Mouse (Mus musculus): ENCODE data around the gene Gnao1. TPM values are rescaled to one million over a fixed set of nuclear protein-coding genes. Genes with fewer than 3 reads are reported as not detected.

Gene Gnao1
- polyA plus RNA-seq, 1 experiment = 37.5 TPM

DNA sequence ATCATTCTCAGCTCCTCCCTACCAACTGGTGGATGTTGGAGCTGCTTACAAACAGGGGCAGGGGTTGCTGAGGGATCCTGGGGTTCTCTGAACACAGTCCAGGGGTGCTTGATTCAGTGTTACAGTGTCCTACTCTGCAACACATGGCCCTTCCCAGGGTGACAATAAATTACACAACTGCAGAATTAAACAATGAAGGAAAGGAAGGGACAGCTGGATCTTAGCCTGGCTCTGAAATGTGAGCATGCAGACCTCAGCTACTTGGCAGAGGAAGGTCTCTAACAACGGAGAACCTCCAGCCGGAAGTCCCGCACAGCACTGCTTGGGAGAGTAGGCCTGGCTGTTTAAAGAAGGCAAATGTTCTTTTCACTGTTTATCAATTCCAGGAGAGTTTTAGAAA lies 20.9 kb downstream of the Gnao1 start:
- Histone ChIP-seq H3K4me1 (ENCODE audit: control insufficient read depth, insufficient read depth, insufficient read length, low read length) (peaks cover 15% of the 10 kb centered on the region; the same call in 1 of the 2 replicates), H3K27ac (replicated peaks; ENCODE audit: low read depth, low read length) (peak overlapping the region; percentile 72), H3K4me3 (ENCODE audit: insufficient read depth, low read depth, low read length) (no peak overlapping the region)

DNA sequence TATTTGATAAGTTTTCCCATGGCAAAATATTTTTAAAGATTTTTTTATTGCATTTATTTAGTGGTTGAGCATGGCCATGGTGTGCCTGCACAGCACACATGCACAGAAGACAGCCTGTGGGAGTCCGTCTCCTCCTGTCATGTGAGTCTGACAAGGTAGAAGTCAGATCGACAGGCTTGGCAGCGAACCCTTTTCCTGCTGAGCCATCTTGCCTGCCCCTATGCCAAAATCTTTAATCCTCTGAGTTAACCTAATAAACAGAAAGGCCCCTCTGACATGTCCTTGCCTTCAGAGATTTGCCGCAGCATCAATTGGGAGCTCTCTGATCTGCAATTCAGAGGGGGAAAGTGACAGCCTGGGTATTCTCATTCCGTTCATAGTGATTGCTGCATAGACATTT lies 26.0 kb downstream of the Gnao1 start:
- Histone ChIP-seq H3K4me3 (ENCODE audit: insufficient read depth, low read depth, low read length) (no peak overlapping the region), H3K27ac (replicated peaks; ENCODE audit: low read depth, low read length) (no peak overlapping the region), H3K4me1 (ENCODE audit: control insufficient read depth, insufficient read depth, insufficient read length, low read length) (peaks cover 8% of the 10 kb centered on the region; the same call in 1 of the 2 replicates)

DNA sequence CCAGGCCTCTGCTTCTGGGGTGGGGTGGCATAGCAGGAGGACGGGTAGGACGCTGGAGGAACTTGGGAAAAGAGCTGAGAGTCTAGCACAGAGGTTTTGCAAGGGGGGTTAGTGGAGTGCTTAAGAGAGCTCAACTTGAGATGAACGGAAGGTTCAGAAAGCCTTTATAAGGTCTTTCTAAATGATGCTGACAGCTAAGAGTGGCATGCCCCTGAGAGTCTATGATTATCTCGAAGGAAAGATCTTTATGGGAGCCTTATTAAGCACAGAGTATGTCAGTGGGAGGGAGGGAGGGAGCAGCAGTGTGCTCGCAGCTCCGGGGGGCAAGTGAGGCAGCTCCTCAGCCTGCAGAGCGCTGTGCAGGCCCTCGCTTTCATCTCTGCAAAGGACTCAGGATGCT lies 29.3 kb downstream of the Gnao1 start:
- H3K27ac ChIP-seq (replicated peaks; ENCODE audit: low read depth, low read length) = no peak overlapping the region
- H3K4me3 ChIP-seq (ENCODE audit: insufficient read depth, low read depth, low read length) = no peak overlapping the region
- H3K4me1 ChIP-seq (ENCODE audit: control insufficient read depth, insufficient read depth, insufficient read length, low read length) = peaks cover 5% of the 10 kb centered on the region

DNA sequence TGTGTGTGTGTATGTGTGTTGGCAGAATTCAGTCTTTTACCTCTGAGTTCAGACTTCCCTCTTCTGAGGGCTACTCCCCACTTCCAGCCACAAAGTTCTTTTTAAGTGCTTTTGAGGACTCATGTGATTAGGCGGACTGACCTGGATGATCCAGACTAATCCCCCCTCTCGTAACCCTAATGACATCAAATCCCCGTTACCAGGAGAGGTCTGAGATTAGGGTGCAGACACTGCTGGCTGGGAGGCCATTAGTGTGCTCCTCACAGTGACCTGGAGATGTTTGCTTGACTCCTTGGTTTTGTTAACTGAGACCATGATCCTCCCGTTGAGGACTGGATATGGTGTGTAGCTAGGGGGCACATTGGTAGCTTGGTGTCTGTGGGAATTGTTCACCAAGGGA lies 30.7 kb downstream of the Gnao1 start:
- Histone ChIP-seq H3K4me3 (ENCODE audit: insufficient read depth, low read depth, low read length) (no peak overlapping the region), H3K4me1 (ENCODE audit: control insufficient read depth, insufficient read depth, insufficient read length, low read length) (peaks cover 5% of the 10 kb centered on the region), H3K27ac (replicated peaks; ENCODE audit: low read depth, low read length) (no peak overlapping the region)

DNA sequence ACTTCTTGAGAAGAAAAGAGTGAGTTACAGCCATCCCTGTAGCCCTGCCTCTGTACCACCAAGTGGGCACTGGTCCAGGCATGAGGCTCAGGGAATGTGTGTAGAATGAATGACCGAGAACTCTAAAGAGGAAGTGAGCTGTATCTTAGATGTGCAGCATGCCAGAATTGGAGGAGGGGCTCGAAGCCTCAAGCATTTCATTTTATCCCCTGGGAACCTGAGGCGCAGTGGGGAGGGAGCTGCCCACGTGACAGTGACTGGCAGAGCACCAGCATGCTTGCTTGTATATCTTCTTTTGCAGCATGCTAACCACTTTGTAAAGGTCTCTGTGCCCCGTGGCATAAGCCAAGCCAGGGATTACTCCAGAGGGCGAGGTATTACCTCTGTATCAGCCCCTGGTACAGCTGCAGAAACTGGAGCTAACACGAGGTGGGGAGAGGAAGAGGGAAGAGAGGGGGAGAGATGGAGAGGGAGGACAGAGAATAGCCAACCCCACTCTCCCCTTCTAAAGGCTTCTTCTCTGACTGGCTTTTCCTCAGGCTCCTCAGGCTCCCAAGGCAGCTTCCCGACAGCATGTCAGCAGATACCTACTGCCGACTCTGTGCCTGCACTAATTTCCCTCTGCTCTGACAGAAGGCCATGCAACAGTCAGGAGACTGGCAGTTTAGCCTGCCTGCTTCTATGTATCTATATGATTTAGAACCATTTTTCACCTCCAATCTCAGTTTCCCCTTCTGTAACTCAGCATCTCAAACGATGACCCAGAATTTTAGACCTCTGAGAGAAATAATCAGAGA lies 31.4 kb downstream of the Gnao1 start:
- Histone ChIP-seq H3K4me1 (ENCODE audit: control insufficient read depth, insufficient read depth, insufficient read length, low read length) (peaks cover 5% of the 10 kb centered on the region), H3K4me3 (ENCODE audit: insufficient read depth, low read depth, low read length) (no peak overlapping the region), H3K27ac (replicated peaks; ENCODE audit: low read depth, low read length) (no peak overlapping the region)

DNA sequence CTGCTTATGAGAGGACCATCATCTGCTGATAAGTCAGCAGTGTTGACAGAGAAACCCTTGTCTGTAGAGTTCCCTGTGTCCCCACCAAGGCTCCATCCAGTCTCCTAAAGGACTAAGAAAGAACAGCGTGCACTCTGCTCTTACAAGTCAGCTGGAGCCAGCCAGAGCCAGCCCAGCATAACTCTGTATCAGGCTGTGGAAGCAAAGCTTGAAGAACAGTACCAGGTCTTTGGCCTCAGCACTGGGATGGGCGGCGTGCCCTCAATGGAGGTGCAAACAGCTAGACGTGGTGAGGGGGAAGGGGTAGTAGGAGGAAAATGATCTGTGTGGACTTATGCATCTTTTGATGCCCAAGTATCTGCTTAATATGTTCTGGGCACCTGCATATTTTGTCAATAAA lies 32.8 kb downstream of the Gnao1 start:
- H3K4me1 ChIP-seq (ENCODE audit: control insufficient read depth, insufficient read depth, insufficient read length, low read length) = peaks cover 5% of the 10 kb centered on the region
- no peak overlapping the region for H3K27ac ChIP-seq (replicated peaks; ENCODE audit: low read depth, low read length)
- no peak overlapping the region for H3K4me3 ChIP-seq (ENCODE audit: insufficient read depth, low read depth, low read length)

DNA sequence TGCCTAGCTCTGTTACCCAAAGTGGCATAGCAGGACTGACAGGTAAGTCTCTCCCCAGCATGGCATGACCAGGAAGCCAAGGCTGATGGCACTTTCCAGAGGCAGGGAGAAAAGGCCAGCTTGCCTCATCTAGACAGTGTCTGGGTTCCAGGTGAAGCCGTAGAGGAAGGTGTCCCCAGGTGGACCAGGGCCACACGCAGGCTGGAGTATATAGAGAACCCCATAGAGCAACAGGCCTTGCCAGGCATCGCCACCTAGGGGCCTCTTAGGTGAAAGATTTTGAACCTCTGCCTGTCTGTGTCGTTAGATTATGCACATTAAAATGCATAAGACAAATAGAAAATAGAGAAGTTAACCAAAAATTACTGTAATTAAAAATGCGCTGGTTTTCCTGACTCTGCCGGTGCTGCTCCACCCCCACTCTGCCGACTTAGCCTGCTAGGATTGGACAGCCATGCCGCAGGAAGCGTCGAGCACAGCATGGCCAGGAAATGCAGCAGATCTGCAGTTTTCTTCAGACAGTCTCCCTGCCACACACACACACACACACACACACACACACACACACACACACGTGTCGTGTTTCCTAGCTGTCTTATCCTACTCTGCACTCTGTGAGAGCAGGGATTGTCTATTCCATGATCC lies 34.2 kb downstream of the Gnao1 start:
- Histone ChIP-seq H3K4me1 (ENCODE audit: control insufficient read depth, insufficient read depth, insufficient read length, low read length) (peaks cover 5% of the 10 kb centered on the region), H3K4me3 (ENCODE audit: insufficient read depth, low read depth, low read length) (no peak overlapping the region), H3K27ac (replicated peaks; ENCODE audit: low read depth, low read length) (no peak overlapping the region)

DNA sequence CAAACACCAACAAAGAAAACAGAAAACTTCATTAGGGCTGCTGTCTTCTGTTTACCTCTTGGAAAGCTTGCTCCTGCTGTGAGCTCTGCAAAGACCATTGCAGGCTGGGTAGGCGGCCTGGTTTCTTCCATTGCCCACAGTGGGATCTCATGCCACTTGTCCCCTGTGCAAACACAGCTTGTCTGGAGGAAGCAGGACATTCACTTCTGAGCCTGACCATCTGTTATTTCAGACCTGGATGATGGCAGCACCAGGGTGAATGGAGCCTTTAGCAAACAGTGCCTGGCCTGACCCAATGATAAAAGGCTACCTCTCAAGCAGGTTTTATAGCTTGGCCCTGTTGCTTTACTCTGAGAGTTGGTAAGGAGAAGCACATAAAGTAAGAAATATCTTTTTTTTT lies 35.4 kb downstream of the Gnao1 start:
- peaks cover 5% of the 10 kb centered on the region for H3K4me1 ChIP-seq (ENCODE audit: control insufficient read depth, insufficient read depth, insufficient read length, low read length)
- H3K4me3 ChIP-seq (ENCODE audit: insufficient read depth, low read depth, low read length) = no peak overlapping the region
- H3K27ac ChIP-seq (replicated peaks; ENCODE audit: low read depth, low read length) = no peak overlapping the region

DNA sequence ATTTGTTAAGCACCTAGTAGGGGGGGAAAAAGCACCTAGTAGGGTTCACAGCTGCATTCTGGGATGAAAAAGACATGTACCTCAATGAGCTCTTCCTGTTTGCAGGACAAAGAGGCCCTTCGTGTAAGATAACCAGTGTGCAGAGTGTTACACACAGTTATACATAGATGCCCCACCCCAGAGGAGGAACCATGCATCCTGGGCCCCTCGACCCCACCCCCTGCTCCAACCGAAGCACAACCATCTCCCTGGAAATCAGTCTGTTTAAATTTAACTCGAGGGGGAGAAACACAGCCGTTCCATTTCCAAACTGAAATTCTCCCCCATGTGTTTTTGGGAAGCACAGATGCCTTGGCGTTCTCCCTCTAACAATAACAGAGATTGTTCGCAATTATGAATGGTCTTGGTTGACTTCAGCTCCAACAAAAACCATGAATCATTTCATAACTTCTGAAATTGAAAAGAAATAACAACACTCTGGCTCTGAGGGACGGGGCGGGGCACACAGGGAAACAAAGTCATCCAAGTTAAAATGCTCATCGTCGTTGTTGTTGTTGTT lies 42.4 kb downstream of the Gnao1 start:
- no peak overlapping the region for H3K4me3 ChIP-seq (ENCODE audit: insufficient read depth, low read depth, low read length)
- peaks cover 5% of the 10 kb centered on the region; the same call in 1 of the 2 replicates for H3K4me1 ChIP-seq (ENCODE audit: control insufficient read depth, insufficient read depth, insufficient read length, low read length)
- H3K27ac ChIP-seq (replicated peaks; ENCODE audit: low read depth, low read length) = no peak overlapping the region

DNA sequence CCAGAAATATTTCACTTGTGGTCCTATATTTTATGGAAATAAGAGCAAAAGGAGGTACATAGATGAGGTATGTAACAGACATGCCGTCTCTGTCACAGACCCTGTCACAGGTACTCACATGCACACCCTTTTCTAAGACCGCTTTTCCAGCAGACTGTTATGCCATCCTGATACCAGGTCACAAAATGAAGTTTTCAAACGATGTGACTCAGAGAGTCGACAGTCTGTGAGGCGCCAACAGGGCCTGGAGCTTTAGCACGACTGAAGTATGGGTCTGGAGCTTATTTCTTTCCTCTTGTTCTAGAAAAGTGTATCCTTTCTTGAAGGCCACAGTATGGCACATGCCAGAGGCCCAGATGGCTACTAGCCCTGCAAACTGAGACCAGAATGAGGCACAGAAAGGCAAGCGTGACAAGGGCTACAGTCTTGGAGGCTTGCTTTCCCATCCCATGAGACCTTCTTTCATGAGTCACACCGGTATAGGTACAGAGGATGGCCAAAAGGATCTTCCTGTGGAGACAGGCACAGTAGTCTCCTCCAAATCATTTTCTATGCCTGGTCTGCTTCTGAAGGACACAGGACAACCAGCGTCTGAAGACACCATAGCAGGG lies 43.2 kb downstream of the Gnao1 start:
- Histone ChIP-seq H3K4me3 (ENCODE audit: insufficient read depth, low read depth, low read length) (no peak overlapping the region), H3K27ac (replicated peaks; ENCODE audit: low read depth, low read length) (no peak overlapping the region), H3K4me1 (ENCODE audit: control insufficient read depth, insufficient read depth, insufficient read length, low read length) (peaks cover 5% of the 10 kb centered on the region; the same call in 1 of the 2 replicates)

DNA sequence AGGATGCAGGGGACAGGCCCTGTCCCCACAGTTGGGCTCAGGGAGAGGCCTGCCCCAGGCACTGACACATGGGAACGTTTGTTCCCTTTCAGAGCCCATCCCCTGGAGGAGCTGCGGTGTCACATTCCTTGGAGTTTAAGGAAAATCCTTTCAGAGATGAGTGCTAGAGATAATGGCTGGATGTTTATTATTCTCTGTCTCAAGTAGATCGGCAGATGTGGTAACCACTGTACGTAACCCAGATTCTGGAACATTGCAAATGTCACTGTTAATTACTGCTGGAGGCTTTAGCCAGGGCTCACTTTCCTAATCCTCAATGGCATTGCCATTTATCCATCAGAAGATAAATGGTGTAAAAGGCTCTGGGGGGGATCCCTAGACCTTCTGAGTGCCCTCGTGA lies 44.9 kb downstream of the Gnao1 start:
- Histone ChIP-seq H3K4me1 (ENCODE audit: control insufficient read depth, insufficient read depth, insufficient read length, low read length) (peaks cover 5% of the 10 kb centered on the region; the same call in 1 of the 2 replicates), H3K27ac (replicated peaks; ENCODE audit: low read depth, low read length) (no peak overlapping the region), H3K4me3 (ENCODE audit: insufficient read depth, low read depth, low read length) (no peak overlapping the region)

DNA sequence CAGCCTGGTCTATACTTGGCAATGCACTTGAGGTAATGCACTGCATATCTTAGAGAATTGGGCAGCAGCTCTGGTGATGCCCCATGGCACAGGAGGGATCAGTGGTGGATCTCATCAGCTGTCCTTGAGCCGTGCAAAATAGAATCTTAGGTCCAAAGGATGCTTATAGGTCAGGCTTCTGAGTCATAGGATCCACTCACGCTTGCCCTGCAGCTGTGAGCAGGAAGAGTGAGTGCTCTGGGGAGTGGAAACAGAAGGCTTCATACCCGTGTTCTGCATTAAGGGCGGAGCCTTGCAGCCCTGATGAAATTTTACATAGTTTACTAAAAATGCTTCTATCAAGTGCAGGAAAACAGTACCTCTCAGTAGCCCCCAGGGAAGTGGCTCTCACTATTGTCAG lies 45.5 kb downstream of the Gnao1 start:
- H3K4me1 ChIP-seq (ENCODE audit: control insufficient read depth, insufficient read depth, insufficient read length, low read length) = peaks cover 5% of the 10 kb centered on the region; the same call in 1 of the 2 replicates
- no peak overlapping the region for H3K4me3 ChIP-seq (ENCODE audit: insufficient read depth, low read depth, low read length)
- H3K27ac ChIP-seq (replicated peaks; ENCODE audit: low read depth, low read length) = no peak overlapping the region

DNA sequence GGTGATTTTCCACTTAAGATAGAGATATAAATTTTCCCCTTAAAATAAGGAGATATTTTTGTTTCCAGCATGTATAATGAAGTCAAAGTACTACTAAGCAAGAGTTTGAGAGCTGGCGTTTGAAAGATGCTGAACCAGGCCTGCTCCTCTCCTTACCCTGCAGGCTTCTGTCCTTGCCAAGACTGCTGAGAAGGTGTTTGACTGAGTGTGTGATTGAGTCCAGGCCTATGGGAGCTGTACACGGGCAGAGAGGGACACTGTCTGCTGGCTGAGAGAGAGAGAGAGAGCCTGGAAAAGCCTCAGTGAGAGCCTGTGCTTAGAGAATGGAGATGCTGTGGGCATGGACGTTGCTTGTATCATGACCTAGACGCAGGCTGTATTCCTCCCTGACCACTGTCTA lies 47.4 kb downstream of the Gnao1 start:
- H3K27ac ChIP-seq (replicated peaks; ENCODE audit: low read depth, low read length) = no peak overlapping the region
- H3K4me3 ChIP-seq (ENCODE audit: insufficient read depth, low read depth, low read length) = no peak overlapping the region
- H3K4me1 ChIP-seq (ENCODE audit: control insufficient read depth, insufficient read depth, insufficient read length, low read length) = peaks cover 5% of the 10 kb centered on the region; the same call in 1 of the 2 replicates

DNA sequence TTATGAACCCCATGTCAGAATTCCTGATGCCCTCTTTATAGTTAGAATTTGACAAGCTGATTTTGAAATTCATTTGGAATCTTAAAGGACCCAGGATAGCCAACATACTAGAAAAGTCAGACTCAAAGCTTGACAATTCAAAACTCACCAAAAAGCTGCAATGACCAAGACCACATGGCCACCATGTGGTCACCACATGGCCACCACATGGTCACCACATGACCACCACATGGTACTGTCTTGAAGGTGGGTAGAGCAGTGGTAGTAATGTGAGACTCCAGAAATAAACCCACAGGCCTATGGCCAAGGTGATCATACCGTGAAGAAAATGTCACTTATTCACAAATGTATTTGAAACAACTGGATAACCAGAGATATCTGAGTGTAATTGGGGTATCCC lies 48.5 kb downstream of the Gnao1 start:
- no peak overlapping the region for H3K4me3 ChIP-seq (ENCODE audit: insufficient read depth, low read depth, low read length)
- H3K4me1 ChIP-seq (ENCODE audit: control insufficient read depth, insufficient read depth, insufficient read length, low read length) = peaks cover 3% of the 10 kb centered on the region; the same call in 1 of the 2 replicates
- no peak overlapping the region for H3K27ac ChIP-seq (replicated peaks; ENCODE audit: low read depth, low read length)

DNA sequence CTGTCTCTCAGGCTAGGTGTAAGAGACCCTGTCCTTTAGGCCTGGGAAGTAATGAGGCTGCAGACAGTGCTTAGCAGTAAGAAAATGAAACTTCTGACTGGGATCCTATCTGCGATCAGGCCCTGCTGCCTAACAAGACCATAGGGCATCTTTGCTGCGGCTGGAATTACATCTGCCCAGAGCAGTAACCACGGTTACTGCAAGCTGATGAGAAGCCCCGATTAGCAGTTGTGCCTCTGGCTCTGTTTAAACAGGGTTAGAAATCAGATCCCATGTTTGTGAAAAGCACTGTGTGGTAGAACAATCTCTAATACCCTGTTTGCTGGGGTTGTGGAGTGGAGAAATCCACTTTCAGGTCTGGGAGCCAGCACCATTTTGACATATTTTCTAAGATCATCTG lies 50.3 kb downstream of the Gnao1 start:
- Histone ChIP-seq H3K27ac (replicated peaks; ENCODE audit: low read depth, low read length) (no peak overlapping the region), H3K4me1 (ENCODE audit: control insufficient read depth, insufficient read depth, insufficient read length, low read length) (no peaks in the 10 kb centered on the region), H3K4me3 (ENCODE audit: insufficient read depth, low read depth, low read length) (no peak overlapping the region)
